Mouse (Mus musculus) stomach, embryonic 15.5 days (tissue): Measurements from ENCODE around the gene Slc13a4. TPM values are rescaled to one million over a fixed set of nuclear protein-coding genes. Genes with fewer than 3 reads are reported as not detected.

ENCODE experiments used
- polyA plus RNA-seq: library from polyadenylated mRNA; unstranded; fragments of >200 nt; fragmentation: Nextera tagmentation; extraction: Ambion mirVana; gene quantifications from 2 replicates; pipeline ENCODE4 v1.2.1, GENCODE M21; 2015

Gene Slc13a4
- polyA plus RNA-seq, 1 experiment from 2014 or later = 0.26 TPM

Other genes with a start within 250 kb of the Slc13a4 start
- 22.7 and 25.4 TPM in 2 replicates for gene Cnot4, start 174.4 kb downstream of the Slc13a4 start, polyA plus RNA-seq
- gene Nup205, start 130.7 kb downstream of the Slc13a4 start, polyA plus RNA-seq = 29.2 and 29.9 TPM in 2 replicates
- gene Fam180a, start 18.0 kb upstream of the Slc13a4 start, polyA plus RNA-seq = 1.3 and 2.4 TPM in 2 replicates
- gene Mtpn, start 231.8 kb upstream of the Slc13a4 start, polyA plus RNA-seq = 154 and 166 TPM in 2 replicates